Mouse (Mus musculus): Measurements from ENCODE around the gene Acot11. TPM values are rescaled to one million over a fixed set of nuclear protein-coding genes. Genes with fewer than 3 reads are reported as not detected.
A peak's percentile ranks its signal among the peaks of the same experiment; 100 is the strongest.

The Acot11 gene
- polyA plus RNA-seq, 1 experiment from 2014 or later: 1.4 TPM

GRCm38 (mm10) chr4:106818332-106818731 is 13.5 kb upstream of the Acot11 start:
- H3K27ac ChIP-seq (ENCODE audit: low read depth, low read length): no peak overlapping the region
- WGBS: 78% methylated on average over 6 of the region's 6 CpGs
- H3K4me1 ChIP-seq (ENCODE audit: control insufficient read depth, insufficient read depth, low read length): 0 out of 2 replicates have a peak, but pooled peaks cover 3% of the 10 kb centered on the region
- H3K9ac ChIP-seq (ENCODE audit: low read length): no peak overlapping the region
- no peak for ATAC-seq (ENCODE audit: insufficient read depth, low FRiP score, low TSS enrichment)
- H3K27me3 ChIP-seq (ENCODE audit: control insufficient read depth, insufficient read depth, low read length): no peaks in the 10 kb centered on the region
- no peaks in the 10 kb centered on the region for H3K36me3 ChIP-seq (ENCODE audit: control insufficient read depth, insufficient read depth, low read length)
- no peak overlapping the region for H3K4me3 ChIP-seq (ENCODE audit: low read depth, low read length)
- no peak overlapping the region for H3K4me2 ChIP-seq (ENCODE audit: low read depth)
- no peak for DNase-seq (ENCODE audit: low spot score)
- H3K9me3 ChIP-seq (ENCODE audit: control insufficient read depth, low read length): no peaks in the 10 kb centered on the region

GRCm38 (mm10) chr4:106817017-106817416 is 12.2 kb upstream of the Acot11 start:
- H3K4me2 ChIP-seq (ENCODE audit: low read depth): no peak overlapping the region
- WGBS: 88% methylated on average over 4 of the region's 4 CpGs
- H3K27me3 ChIP-seq (ENCODE audit: control insufficient read depth, insufficient read depth, low read length): no peaks in the 10 kb centered on the region
- 0 out of 2 replicates have a peak, but pooled peaks cover 3% of the 10 kb centered on the region for H3K4me1 ChIP-seq (ENCODE audit: control insufficient read depth, insufficient read depth, low read length)
- no peak overlapping the region for H3K9ac ChIP-seq (ENCODE audit: low read length)
- H3K27ac ChIP-seq (ENCODE audit: low read depth, low read length): no peak overlapping the region
- H3K4me3 ChIP-seq (ENCODE audit: low read depth, low read length): no peak overlapping the region
- H3K36me3 ChIP-seq (ENCODE audit: control insufficient read depth, insufficient read depth, low read length): no peaks in the 10 kb centered on the region
- DNase-seq (ENCODE audit: low spot score): peak; percentile 5
- no peaks in the 10 kb centered on the region for H3K9me3 ChIP-seq (ENCODE audit: control insufficient read depth, low read length)
- ATAC-seq (ENCODE audit: insufficient read depth, low FRiP score, low TSS enrichment): no peak

GRCm38 (mm10) chr4:106815396-106816324 is 10.9 kb upstream of the Acot11 start:
- Histone ChIP-seq H3K4me2 (ENCODE audit: low read depth) (no peak overlapping the region), H3K4me3 (ENCODE audit: low read depth, low read length) (no peak overlapping the region), H3K27me3 (ENCODE audit: control insufficient read depth, insufficient read depth, low read length) (no peaks in the 10 kb centered on the region), H3K36me3 (ENCODE audit: control insufficient read depth, insufficient read depth, low read length) (no peaks in the 10 kb centered on the region), H3K4me1 (ENCODE audit: control insufficient read depth, insufficient read depth, low read length) (0 out of 2 replicates have a peak, but pooled peaks cover 3% of the 10 kb centered on the region), H3K9me3 (ENCODE audit: control insufficient read depth, low read length) (no peaks in the 10 kb centered on the region), H3K27ac (ENCODE audit: low read depth, low read length) (no peak overlapping the region), H3K9ac (ENCODE audit: low read length) (no peak overlapping the region)
- ATAC-seq (ENCODE audit: insufficient read depth, low FRiP score, low TSS enrichment): no peak; the same call in 1 of the 2 replicates
- peak; percentile 9 for DNase-seq (ENCODE audit: low spot score)
- 50% methylated on average over 23 of the region's 25 CpGs for WGBS

GRCm38 (mm10) chr4:106811162-106811561 is 6.4 kb upstream of the Acot11 start:
- no peak overlapping the region for H3K27ac ChIP-seq (ENCODE audit: low read depth, low read length)
- H3K36me3 ChIP-seq (ENCODE audit: control insufficient read depth, insufficient read depth, low read length): no peaks in the 10 kb centered on the region
- no peak overlapping the region for H3K4me3 ChIP-seq (ENCODE audit: low read depth, low read length)
- H3K4me1 ChIP-seq (ENCODE audit: control insufficient read depth, insufficient read depth, low read length): 0 out of 2 replicates have a peak, but pooled peaks cover 3% of the 10 kb centered on the region
- no peak overlapping the region for H3K4me2 ChIP-seq (ENCODE audit: low read depth)
- WGBS: 95% methylated on average over 8 of the region's 8 CpGs
- ATAC-seq (ENCODE audit: insufficient read depth, low FRiP score, low TSS enrichment): no peak
- H3K9ac ChIP-seq (ENCODE audit: low read length): no peak overlapping the region
- H3K27me3 ChIP-seq (ENCODE audit: control insufficient read depth, insufficient read depth, low read length): no peaks in the 10 kb centered on the region
- DNase-seq (ENCODE audit: low spot score): no peak
- H3K9me3 ChIP-seq (ENCODE audit: control insufficient read depth, low read length): no peaks in the 10 kb centered on the region

- Histone ChIP-seq H3K4me1 (ENCODE audit: control insufficient read depth, insufficient read depth, low read length) (no peaks in the 10 kb centered on the region), H3K9me3 (ENCODE audit: control insufficient read depth, low read length) (no peaks in the 10 kb centered on the region), H3K4me2 (ENCODE audit: low read depth) (no peak overlapping the region), H3K4me3 (ENCODE audit: low read depth, low read length) (no peak overlapping the region), H3K36me3 (ENCODE audit: control insufficient read depth, insufficient read depth, low read length) (no peaks in the 10 kb centered on the region), H3K27me3 (ENCODE audit: control insufficient read depth, insufficient read depth, low read length) (peaks cover 4% of the 10 kb centered on the region; the same call in 1 of the 2 replicates), H3K9ac (ENCODE audit: low read length) (no peak overlapping the region), H3K27ac (ENCODE audit: low read depth, low read length) (no peak overlapping the region)
- DNase-seq (ENCODE audit: low spot score) (no peak), ATAC-seq (ENCODE audit: insufficient read depth, low FRiP score, low TSS enrichment) (no peak)
- 84% methylated on average over 6 of the region's 6 CpGs for WGBS
Observed at GRCm38 (mm10) chr4:106810039-106810438, 5.2 kb upstream of the Acot11 start.

- no peak for DNase-seq (ENCODE audit: low spot score)
- 78% methylated on average over 3 of the region's 3 CpGs for WGBS
- Histone ChIP-seq H3K4me3 (ENCODE audit: low read depth, low read length) (no peak overlapping the region), H3K9ac (ENCODE audit: low read length) (no peak overlapping the region), H3K4me1 (ENCODE audit: control insufficient read depth, insufficient read depth, low read length) (no peaks in the 10 kb centered on the region), H3K27ac (ENCODE audit: low read depth, low read length) (no peak overlapping the region), H3K27me3 (ENCODE audit: control insufficient read depth, insufficient read depth, low read length) (peaks cover 4% of the 10 kb centered on the region; the same call in 1 of the 2 replicates), H3K9me3 (ENCODE audit: control insufficient read depth, low read length) (no peaks in the 10 kb centered on the region), H3K36me3 (ENCODE audit: control insufficient read depth, insufficient read depth, low read length) (no peaks in the 10 kb centered on the region), H3K4me2 (ENCODE audit: low read depth) (no peak overlapping the region)
- ATAC-seq (ENCODE audit: insufficient read depth, low FRiP score, low TSS enrichment): no peak
Observed at GRCm38 (mm10) chr4:106807287-106807686, 2.5 kb upstream of the Acot11 start.

GRCm38 (mm10) chr4:106805890-106806289 is 1.1 kb upstream of the Acot11 start:
- Histone ChIP-seq H3K4me1 (ENCODE audit: control insufficient read depth, insufficient read depth, low read length) (no peaks in the 10 kb centered on the region), H3K4me2 (ENCODE audit: low read depth) (no peak overlapping the region), H3K27me3 (ENCODE audit: control insufficient read depth, insufficient read depth, low read length) (peaks cover 4% of the 10 kb centered on the region; the same call in 1 of the 2 replicates), H3K9me3 (ENCODE audit: control insufficient read depth, low read length) (no peaks in the 10 kb centered on the region), H3K9ac (ENCODE audit: low read length) (no peak overlapping the region), H3K4me3 (ENCODE audit: low read depth, low read length) (no peak overlapping the region), H3K27ac (ENCODE audit: low read depth, low read length) (no peak overlapping the region), H3K36me3 (ENCODE audit: control insufficient read depth, insufficient read depth, low read length) (no peaks in the 10 kb centered on the region)
- WGBS: 45% methylated on average over 2 of the region's 2 CpGs
- ATAC-seq (ENCODE audit: insufficient read depth, low FRiP score, low TSS enrichment): no peak
- no peak for DNase-seq (ENCODE audit: low spot score)

GRCm38 (mm10) chr4:106804201-106804909 is 443 bp downstream of the Acot11 start:
- no peaks in the 10 kb centered on the region for H3K36me3 ChIP-seq (ENCODE audit: control insufficient read depth, insufficient read depth, low read length)
- peaks cover 4% of the 10 kb centered on the region; the same call in 1 of the 2 replicates for H3K27me3 ChIP-seq (ENCODE audit: control insufficient read depth, insufficient read depth, low read length)
- no peak overlapping the region for H3K27ac ChIP-seq (ENCODE audit: low read depth, low read length)
- H3K4me1 ChIP-seq (ENCODE audit: control insufficient read depth, insufficient read depth, low read length): 0 out of 2 replicates have a peak, but pooled peaks cover 2% of the 10 kb centered on the region
- peak overlapping the region; percentile 4; the same call in 1 of the 2 replicates for H3K4me3 ChIP-seq (ENCODE audit: low read depth, low read length)
- DNase-seq (ENCODE audit: low spot score) (no peak), ATAC-seq (ENCODE audit: insufficient read depth, low FRiP score, low TSS enrichment) (no peak)
- H3K9me3 ChIP-seq (ENCODE audit: control insufficient read depth, low read length): no peaks in the 10 kb centered on the region
- H3K9ac ChIP-seq (ENCODE audit: low read length): peak overlapping the region; percentile 0; the same call in 1 of the 2 replicates
- H3K4me2 ChIP-seq (ENCODE audit: low read depth): peak overlapping the region; percentile 15
- 36% methylated on average over 16 of the region's 16 CpGs for WGBS

Measured in neural tube, embryonic 11.5 days (tissue).